23 mouse cellular contexts compared by ENCODE assay signal in the genomic region with DNA sequence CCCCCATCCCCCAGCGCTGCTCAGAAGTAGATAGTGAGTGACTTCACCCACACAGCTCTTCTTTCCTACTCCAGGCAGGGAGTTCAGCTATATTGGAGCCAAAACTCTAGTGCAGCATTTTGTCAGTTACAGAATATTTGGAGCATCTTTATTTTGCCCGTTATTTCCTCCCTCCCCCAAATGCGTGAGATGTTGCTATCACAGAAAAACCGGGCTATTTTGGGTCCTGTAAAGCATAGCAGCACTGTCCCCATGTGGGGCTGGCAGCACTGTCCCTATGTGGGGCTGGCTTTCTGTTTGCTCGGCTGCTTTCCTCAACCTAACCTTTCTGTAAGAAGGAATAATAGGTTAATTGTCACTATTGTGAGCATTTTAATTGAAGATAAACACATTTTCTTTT.
DNase-seq lines count a peak whose midpoint lies in the region; ATAC-seq lines count a peak whose summit lies in the region.
"Had no signal": no experiment of that assay in that cellular context is flagged by ENCODE, and none has a peak within 500 bp of the region (broad histone marks: within the 10 kb centered on the region; RNA-seq: fewer than 3 reads in every experiment).

No protein-coding gene starts in this region.

- no peak overlapping the region for H3K27ac ChIP-seq in liver, embryonic 11.5 days (ENCODE audit: low read depth, low read length)
- no peak overlapping the region for H3K27ac ChIP-seq in liver, embryonic 12.5 days
- H3K27ac ChIP-seq: forebrain, embryonic 10.5 days; forebrain, embryonic 13.5 days; gastrocnemius, adult 2 months; heart, embryonic 15.5 days; hindbrain, embryonic 14.5 days; hindbrain, postnatal 0 days had no signal

- no peak overlapping the region for H3K4me3 ChIP-seq in liver, embryonic 11.5 days (ENCODE audit: low read depth, low read length)
- H3K4me3 ChIP-seq in liver, embryonic 12.5 days: no peak overlapping the region
- H3K4me3 ChIP-seq: forebrain, embryonic 10.5 days; forebrain, embryonic 13.5 days; gastrocnemius, adult 2 months; heart, embryonic 12.5 days; heart, embryonic 15.5 days had no signal

- ATAC-seq in frontal cortex, adult (ENCODE audit: low TSS enrichment): peak; percentile 55; the same call in 1 of the 2 replicates
- no peak for ATAC-seq in liver, embryonic 11.5 days (replicated peaks; ENCODE audit: low FRiP score)
- ATAC-seq in liver, embryonic 12.5 days: no peak
- no peak for ATAC-seq in inflammation-experienced regulatory T-cells, adult 6 months
- ATAC-seq: forebrain, embryonic 13.5 days; hindbrain, postnatal 0 days; Patski had no signal

- H3K36me3 ChIP-seq in liver, embryonic 11.5 days (ENCODE audit: control insufficient read depth, insufficient read depth, low read length): no peaks in the 10 kb centered on the region
- no peaks in the 10 kb centered on the region for H3K36me3 ChIP-seq in liver, embryonic 12.5 days
- H3K36me3 ChIP-seq: forebrain, embryonic 10.5 days; G1E; heart, embryonic 12.5 days; heart, embryonic 15.5 days had no signal

- DNase-seq in frontal cortex, postnatal 14 days (ENCODE audit: low spot score in 2 of 2): no peak
- peak; percentile 14 for DNase-seq in liver, embryonic 11.5 days (ENCODE audit: low spot score)
- peak; percentile 60 for DNase-seq in brain, adult 2 months (ENCODE audit: low read depth, low spot score)
- DNase-seq in lung, postnatal 14 days: no peak
- DNase-seq: adrenal gland, postnatal 10 days; B cell, adult 2 months; cerebellum, adult 18-20 months; cerebellum, adult 9-10 months; gastrocnemius, adult 2 months; gastrocnemius, postnatal 14 days; heart, postnatal 36 days had no signal

- no peaks in the 10 kb centered on the region for H3K4me1 ChIP-seq in liver, embryonic 11.5 days (replicated peaks; ENCODE audit: control insufficient read depth, insufficient read depth, low read length)
- no peaks in the 10 kb centered on the region for H3K4me1 ChIP-seq in liver, embryonic 12.5 days

- no peak overlapping the region for H3K4me2 ChIP-seq in liver, embryonic 11.5 days
- H3K4me2 ChIP-seq in liver, embryonic 12.5 days: no peak overlapping the region
- H3K4me2 ChIP-seq: forebrain, embryonic 13.5 days; heart, embryonic 12.5 days; heart, embryonic 15.5 days; hindbrain, embryonic 14.5 days had no signal

- H3K9me3 ChIP-seq in liver, embryonic 11.5 days (ENCODE audit: control insufficient read depth, low read length): no peaks in the 10 kb centered on the region
- H3K9me3 ChIP-seq in liver, embryonic 12.5 days (replicated peaks): no peaks in the 10 kb centered on the region
- H3K9me3 ChIP-seq: forebrain, embryonic 10.5 days; forebrain, embryonic 13.5 days; heart, embryonic 12.5 days; heart, embryonic 15.5 days had no signal

- no peaks in the 10 kb centered on the region for H3K27me3 ChIP-seq in liver, embryonic 11.5 days (replicated peaks; ENCODE audit: control insufficient read depth, insufficient read depth, low read length)
- H3K27me3 ChIP-seq in liver, embryonic 12.5 days (replicated peaks): no peaks in the 10 kb centered on the region
- H3K27me3 ChIP-seq: CH12.LX; forebrain, embryonic 13.5 days; heart, embryonic 12.5 days; heart, embryonic 15.5 days; Patski had no signal

- WGBS in liver, embryonic 11.5 days: 67% methylated on average over 5 of the region's 5 CpGs
- 61% methylated on average over 5 of the region's 5 CpGs for WGBS in liver, embryonic 12.5 days (ENCODE audit: insufficient replicate concordance)

- H3K9ac ChIP-seq in liver, embryonic 11.5 days (ENCODE audit: low read depth, low read length): no peak overlapping the region
- no peak overlapping the region for H3K9ac ChIP-seq in liver, embryonic 12.5 days
- H3K9ac ChIP-seq: forebrain, embryonic 13.5 days; heart, embryonic 12.5 days; heart, embryonic 15.5 days; hindbrain, embryonic 14.5 days had no signal

Comparison
In these comparisons a context has a peak if more than half of its experiments do, and no peak if none do; other contexts are left out.
1. DNase-seq: peak in liver, embryonic 11.5 days (single experiment) and brain, adult 2 months (single experiment); none in frontal cortex, postnatal 14 days (0 of 2) and lung, postnatal 14 days (single experiment).